8 mouse cellular contexts compared by ENCODE assay signal in the genomic region with DNA sequence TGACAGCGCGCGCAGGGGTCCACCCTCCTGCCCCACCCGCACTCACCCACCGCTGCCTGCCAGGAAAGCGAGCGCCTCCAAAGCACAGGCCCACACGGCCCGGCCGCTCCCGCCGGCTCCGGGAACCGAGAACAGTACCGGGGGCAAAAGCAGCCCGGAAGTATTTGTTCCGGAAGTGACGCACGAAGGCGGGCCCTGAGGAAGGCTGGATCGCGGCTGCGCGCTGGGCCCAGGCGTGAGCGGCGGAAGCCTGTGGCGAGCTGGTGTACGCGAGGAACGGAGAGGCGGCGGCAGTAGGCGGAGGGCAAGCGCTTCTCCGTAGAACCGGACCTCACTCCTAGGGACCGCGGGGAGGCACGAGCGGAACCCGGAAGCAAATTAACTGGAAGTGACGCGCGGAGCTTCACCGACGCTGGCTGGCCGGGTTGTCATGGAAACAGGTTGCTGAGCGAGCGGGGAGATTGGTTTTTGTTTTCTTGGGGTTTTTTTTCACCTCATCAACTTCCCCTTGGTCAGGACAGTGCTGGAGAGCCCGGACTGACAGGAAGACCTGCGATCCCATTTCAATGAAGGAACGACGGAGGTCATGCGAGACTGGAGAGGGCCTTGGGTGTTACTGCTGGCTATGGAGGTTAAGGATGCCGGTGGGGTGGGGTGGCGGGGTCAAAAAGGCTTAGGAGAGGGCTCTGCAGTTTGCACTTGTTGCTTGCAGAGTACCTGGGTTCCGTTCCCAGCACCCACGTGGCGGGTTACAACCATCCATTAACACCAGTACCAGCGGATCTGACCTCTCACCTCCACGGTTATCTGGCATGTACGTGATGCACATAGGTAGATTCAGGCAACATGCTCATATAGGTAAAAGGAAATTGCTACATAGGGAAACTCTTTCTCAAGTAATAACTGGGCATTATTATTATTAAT. TPM values are rescaled to one million over a fixed set of nuclear protein-coding genes. Genes with fewer than 3 reads are reported as not detected.
DNase-seq lines count a peak whose midpoint lies in the region; ATAC-seq and TF ChIP-seq lines count a peak whose summit lies in the region.

A gene (minus strand): TSS at position 175 of the 924 bp plus-strand sequence.

- H3K36me3 ChIP-seq in embryonic facial prominence, embryonic 15.5 days = no peaks in the 10 kb centered on the region
- no peaks in the 10 kb centered on the region; the same call in 1 of the 2 replicates for H3K36me3 ChIP-seq in kidney, embryonic 14.5 days (ENCODE audit: control insufficient read depth, insufficient read depth, low read length)
- H3K36me3 ChIP-seq in limb, embryonic 15.5 days = no peaks in the 10 kb centered on the region; the same call in 1 of the 2 replicates

- H3K4me3 ChIP-seq in bone marrow, adult 2 months (replicated peaks; ENCODE audit: control insufficient read depth, low read depth, low read length) = peak within 1 kb of the TSS; percentile 97
- H3K4me3 ChIP-seq in embryonic facial prominence, embryonic 15.5 days (replicated peaks) = peak within 1 kb of the TSS; percentile 100
- peak within 1 kb of the TSS; percentile 100 for H3K4me3 ChIP-seq in kidney, embryonic 14.5 days (ENCODE audit: low read length)
- H3K4me3 ChIP-seq in limb, embryonic 15.5 days = peak within 1 kb of the TSS; percentile 92

- TF ChIP-seq CTCF in bone marrow, adult 2 months (IDR thresholded peaks at IDR 0.05; ENCODE audit: control insufficient read depth, insufficient read depth, low read length) = no peak

- peak within 1 kb of the TSS; percentile 100 for H3K27ac ChIP-seq in bone marrow, adult 2 months (ENCODE audit: control insufficient read depth, insufficient read depth, low read depth, low read length, poor library complexity)
- H3K27ac ChIP-seq in embryonic facial prominence, embryonic 15.5 days (replicated peaks) = peak within 1 kb of the TSS; percentile 98
- H3K27ac ChIP-seq in kidney, embryonic 14.5 days (ENCODE audit: low read depth, low read length) = peak within 1 kb of the TSS; percentile 94
- peak within 1 kb of the TSS; percentile 97 for H3K27ac ChIP-seq in limb, embryonic 15.5 days

- H3K9me3 ChIP-seq in embryonic facial prominence, embryonic 15.5 days (replicated peaks) = no peaks in the 10 kb centered on the region
- H3K9me3 ChIP-seq in kidney, embryonic 14.5 days (ENCODE audit: control insufficient read depth, low read length) = no peaks in the 10 kb centered on the region
- H3K9me3 ChIP-seq in limb, embryonic 15.5 days = no peaks in the 10 kb centered on the region

- H3K27me3 ChIP-seq in embryonic facial prominence, embryonic 15.5 days = no peaks in the 10 kb centered on the region
- H3K27me3 ChIP-seq in kidney, embryonic 14.5 days (ENCODE audit: control insufficient read depth, insufficient read depth, low read length) = no peaks in the 10 kb centered on the region
- H3K27me3 ChIP-seq in limb, embryonic 15.5 days = no peaks in the 10 kb centered on the region

- H3K4me1 ChIP-seq in bone marrow, adult 2 months (ENCODE audit: control insufficient read depth, insufficient read depth, low read length) = no peaks in the 10 kb centered on the region; the same call in 1 of the 2 replicates
- H3K4me1 ChIP-seq in embryonic facial prominence, embryonic 15.5 days = peaks cover 28% of the 10 kb centered on the region
- peaks cover 11% of the 10 kb centered on the region for H3K4me1 ChIP-seq in kidney, embryonic 14.5 days (ENCODE audit: control insufficient read depth, insufficient read depth, low read length)
- peaks cover 24% of the 10 kb centered on the region for H3K4me1 ChIP-seq in limb, embryonic 15.5 days

- peak within 1 kb of the TSS; percentile 85 for H3K4me2 ChIP-seq in embryonic facial prominence, embryonic 15.5 days (replicated peaks)
- H3K4me2 ChIP-seq in kidney, embryonic 14.5 days (replicated peaks; ENCODE audit: low read depth, low read length) = peak within 1 kb of the TSS; percentile 81
- peak within 1 kb of the TSS; percentile 90 for H3K4me2 ChIP-seq in limb, embryonic 15.5 days

- H3K9ac ChIP-seq in embryonic facial prominence, embryonic 15.5 days = peak within 1 kb of the TSS; percentile 95
- peak within 1 kb of the TSS; percentile 91 for H3K9ac ChIP-seq in kidney, embryonic 14.5 days (ENCODE audit: low read depth, low read length)
- H3K9ac ChIP-seq in limb, embryonic 15.5 days = peak within 1 kb of the TSS; percentile 89

- TF ChIP-seq POLR2A in bone marrow, adult 2 months (IDR thresholded peaks at IDR 0.05; ENCODE audit: borderline replicate concordance, control insufficient read depth, low read depth, low read length) = peak; percentile 80; the same call in 1 of the 2 replicates

- ATAC-seq in embryonic facial prominence, embryonic 15.5 days (ENCODE audit: insufficient number of reproducible peaks, low FRiP score, low TSS enrichment, low read depth) = peak; percentile 86
- peak; percentile 82 for ATAC-seq in kidney, embryonic 14.5 days (ENCODE audit: low FRiP score, low TSS enrichment)
- peak; percentile 64 for ATAC-seq in limb, embryonic 15.5 days (ENCODE audit: insufficient number of reproducible peaks, low FRiP score, low TSS enrichment, low read depth)

- 2% methylated on average over 63 of the region's 63 CpGs for WGBS in bone marrow, adult 2 months
- WGBS in embryonic facial prominence, embryonic 15.5 days = 1% methylated on average over 63 of the region's 63 CpGs
- WGBS in kidney, embryonic 14.5 days = 1% methylated on average over 60 of the region's 63 CpGs
- 2% methylated on average over 63 of the region's 63 CpGs for WGBS in limb, embryonic 15.5 days

- DNase-seq in 416B (ENCODE audit: low read depth) = peak; percentile 92
- peak; percentile 94 to 95 for DNase-seq in heart, adult 9 months (ENCODE audit: low spot score in 2 of 2)
- peak; percentile 86 to 95 for DNase-seq in monocyte, adult 2 months (ENCODE audit: low read depth in 1 of 2, low spot score in 2 of 2)
- peak; percentile 91 to 93 for DNase-seq in spleen, postnatal 36 days (ENCODE audit: low spot score in 2 of 2)

RNA-seq across cellular contexts. Expression of the gene that starts here (rescaled TPM):
- polyA plus RNA-seq in bone marrow, adult 2 months (2011; ENCODE audit: insufficient read depth, insufficient read length, low replicate concordance, missing spikeins) = 4.9 and 9.1 TPM in 2 replicates
- 14.5 and 16.2 TPM in 2 replicates for polyA plus RNA-seq in embryonic facial prominence, embryonic 15.5 days (2015; fragmentation: Nextera tagmentation; extraction: Ambion mirVana)
- polyA plus RNA-seq in kidney, embryonic 14.5 days (2014; fragmentation: Nextera tagmentation; extraction: Ambion mirVana) = 10.8 and 17.4 TPM in 2 replicates
- polyA plus RNA-seq in limb, embryonic 15.5 days (2015; fragmentation: Nextera tagmentation; extraction: Ambion mirVana) = 12.9 and 15.3 TPM in 2 replicates

Comparison
In these comparisons a context has a peak if more than half of its experiments do, and no peak if none do; other contexts are left out.
1. Peak in every context shown above with its lines: DNase-seq, ATAC-seq, H3K4me3 ChIP-seq and H3K27ac ChIP-seq.